Mouse (Mus musculus): ENCODE data around the gene Rnf157.

The Rnf157 gene

DNA sequence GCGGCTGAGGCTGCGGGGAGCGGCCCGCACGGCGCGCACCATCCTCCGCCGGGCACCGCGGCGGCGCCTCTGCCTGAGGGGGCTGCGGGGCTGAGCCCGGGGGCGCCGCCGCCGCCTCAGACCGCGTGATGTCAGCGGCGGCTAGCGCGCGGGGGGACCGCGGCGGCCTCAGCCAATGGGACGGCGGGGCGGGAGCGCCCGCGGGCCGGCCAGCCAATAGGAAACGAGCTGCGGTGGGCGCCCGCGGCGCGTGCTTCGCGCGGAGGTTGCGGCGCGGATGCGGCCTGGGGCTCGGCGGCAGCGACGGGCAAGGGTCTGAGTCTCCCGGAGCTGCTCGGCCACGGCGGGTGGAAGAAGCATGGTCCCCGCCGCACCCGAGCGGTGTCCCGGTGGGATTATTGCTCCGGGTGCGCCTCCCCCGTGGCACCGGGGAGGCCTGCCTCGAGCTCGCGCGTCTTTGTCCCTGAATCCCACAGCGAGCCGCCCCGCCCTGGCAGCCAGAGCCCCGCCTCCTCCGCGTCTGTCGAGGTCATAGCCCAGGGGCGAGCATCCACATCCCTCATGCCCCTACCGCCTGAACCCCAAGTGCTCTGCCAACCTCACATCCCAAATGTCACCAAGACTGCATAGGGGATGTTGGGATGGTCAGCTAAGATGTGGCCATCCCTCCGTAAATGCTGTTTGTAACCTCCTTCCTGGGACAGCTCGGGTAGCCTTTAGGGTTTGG lies at the start of gene Rnf157:
TSS of gene Rnf157 (minus strand) at position 129 of the 727 bp plus-strand sequence.
- peak in 1 of 2 experiments; percentile 53 for DNase-seq (ENCODE audit: low spot score in 2 of 2)

DNA sequence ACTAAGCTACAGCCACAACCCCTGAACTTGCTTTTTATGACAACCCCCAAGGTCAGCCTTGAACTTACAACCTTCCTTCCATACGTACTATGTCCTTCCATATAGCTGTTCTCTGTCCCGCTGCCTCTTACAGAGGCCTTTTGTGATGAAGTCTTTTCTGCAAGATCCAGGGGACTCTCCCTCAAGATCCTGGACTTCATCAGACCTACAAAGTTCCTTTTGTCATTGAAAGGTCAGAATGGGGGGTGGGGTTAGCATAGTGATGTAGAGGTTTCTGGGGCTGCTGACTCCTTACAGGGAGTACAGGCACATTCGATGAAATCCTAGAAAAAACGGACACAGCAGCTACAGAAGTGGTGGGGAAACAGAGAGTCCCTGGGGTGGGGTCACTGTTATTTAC lies 47.0 kb upstream of the Rnf157 start:
- no peak for DNase-seq (ENCODE audit: low spot score in 2 of 2)

DNA sequence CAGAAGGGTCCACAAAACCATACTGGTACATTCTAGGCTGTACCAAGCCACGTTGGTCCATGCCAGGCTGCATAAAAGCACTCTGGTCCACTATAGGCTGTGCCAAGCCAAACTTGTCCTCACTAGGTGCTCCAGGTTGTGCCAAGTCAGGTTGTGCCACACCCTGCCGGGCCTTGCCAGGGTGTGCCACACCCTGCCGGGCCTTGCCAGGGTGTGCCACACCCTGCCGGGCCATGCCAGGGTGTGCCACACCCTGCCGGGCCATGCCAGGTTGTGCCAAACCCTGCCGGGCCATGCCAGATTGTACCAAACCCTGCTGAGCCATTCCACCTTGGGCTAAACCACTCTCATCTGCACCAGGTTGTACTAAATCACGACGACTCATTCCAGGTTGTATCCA lies 43.4 kb upstream of the Rnf157 start:
- DNase-seq (ENCODE audit: low spot score in 2 of 2): no peak

DNA sequence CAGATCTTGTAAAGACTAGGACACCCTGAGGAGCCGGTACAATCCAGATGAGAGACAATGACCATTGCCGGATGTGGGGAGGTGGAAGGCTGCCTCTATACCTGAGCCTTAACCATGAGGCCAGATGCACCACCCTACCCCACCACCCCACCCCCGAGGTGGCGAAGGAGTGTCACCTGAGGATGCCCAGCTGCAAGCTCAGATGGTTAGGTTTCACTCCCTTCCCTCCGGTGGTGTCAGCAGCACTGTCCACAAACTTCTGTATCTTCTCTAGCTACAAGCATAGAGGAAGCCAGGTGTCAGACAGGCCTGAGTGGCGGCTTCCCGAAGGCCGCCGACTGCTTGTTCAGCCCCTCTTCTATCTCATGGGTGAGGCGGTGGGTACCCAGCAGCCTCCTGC lies 41.1 kb upstream of the Rnf157 start:
- DNase-seq (ENCODE audit: low spot score in 2 of 2): no peak

DNA sequence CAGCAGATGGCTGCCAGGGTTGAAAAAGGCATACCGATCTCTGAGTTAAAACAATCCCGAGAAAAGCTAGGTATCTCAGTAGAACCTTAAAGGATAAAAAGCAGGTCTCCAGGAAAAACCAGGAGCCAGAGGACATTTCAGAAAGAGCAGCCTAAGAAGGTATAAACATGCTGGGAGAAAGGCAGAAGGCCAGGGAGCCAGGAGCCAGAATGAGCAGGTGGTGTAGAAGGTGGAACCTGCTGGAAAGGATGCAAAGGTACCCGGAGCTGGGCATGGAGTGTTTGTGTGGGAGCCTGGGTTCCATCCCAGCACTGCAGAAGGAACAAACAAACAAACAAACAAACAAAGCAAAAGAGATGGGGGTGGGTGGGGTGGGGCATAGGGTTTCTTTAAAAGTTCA lies 36.5 kb upstream of the Rnf157 start:
- DNase-seq (ENCODE audit: low spot score in 2 of 2): no peak

DNA sequence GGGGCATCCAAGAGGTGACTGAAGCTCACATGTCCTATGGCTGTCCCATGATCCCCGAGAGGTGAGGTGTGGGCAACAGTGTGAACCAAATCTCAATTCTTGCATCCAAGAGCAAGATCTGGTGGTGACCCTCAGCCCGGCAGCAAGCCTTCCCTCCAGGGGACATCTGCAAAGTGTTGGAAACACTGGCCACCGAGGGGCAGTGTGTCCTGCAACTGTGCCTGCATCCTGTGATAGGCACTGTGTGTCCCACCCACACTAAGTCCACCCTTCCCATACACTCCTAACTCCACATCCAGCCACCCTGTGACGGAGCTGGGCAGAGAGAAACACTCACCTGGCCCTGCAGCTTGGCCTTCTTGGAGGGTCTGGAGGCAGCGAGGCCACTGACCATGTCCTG lies 35.0 kb upstream of the Rnf157 start:
- DNase-seq (ENCODE audit: low spot score in 2 of 2): no peak

DNA sequence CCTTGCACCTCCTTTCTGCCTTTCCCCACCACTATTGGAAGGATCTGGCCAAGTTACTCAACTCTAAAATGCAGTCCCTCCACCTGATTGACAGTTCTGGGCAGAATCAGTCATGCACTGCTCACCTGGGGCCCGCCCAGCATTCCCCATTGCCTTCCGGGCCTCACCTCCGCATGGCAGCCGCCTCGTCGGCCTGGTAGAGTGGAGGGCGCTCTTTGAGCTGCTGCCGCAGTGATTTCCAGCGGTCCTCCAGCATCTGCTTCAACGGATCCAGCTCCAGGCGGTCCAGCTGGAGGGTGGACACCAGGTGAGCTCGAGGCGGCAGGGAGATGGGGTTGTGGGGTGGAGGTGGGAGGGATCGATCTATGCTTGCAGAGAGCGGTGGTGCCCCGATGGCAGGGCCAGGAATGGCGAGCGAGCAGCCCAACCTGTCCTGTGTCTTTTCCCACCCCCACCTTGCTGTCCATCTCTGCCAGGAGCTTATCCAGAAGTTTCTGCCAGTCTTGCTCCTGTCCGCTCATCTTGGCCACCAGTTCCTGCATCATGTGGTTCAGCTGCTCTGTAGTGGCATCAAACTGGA lies 33.6 kb upstream of the Rnf157 start:
- DNase-seq (ENCODE audit: low spot score in 2 of 2): no peak

DNA sequence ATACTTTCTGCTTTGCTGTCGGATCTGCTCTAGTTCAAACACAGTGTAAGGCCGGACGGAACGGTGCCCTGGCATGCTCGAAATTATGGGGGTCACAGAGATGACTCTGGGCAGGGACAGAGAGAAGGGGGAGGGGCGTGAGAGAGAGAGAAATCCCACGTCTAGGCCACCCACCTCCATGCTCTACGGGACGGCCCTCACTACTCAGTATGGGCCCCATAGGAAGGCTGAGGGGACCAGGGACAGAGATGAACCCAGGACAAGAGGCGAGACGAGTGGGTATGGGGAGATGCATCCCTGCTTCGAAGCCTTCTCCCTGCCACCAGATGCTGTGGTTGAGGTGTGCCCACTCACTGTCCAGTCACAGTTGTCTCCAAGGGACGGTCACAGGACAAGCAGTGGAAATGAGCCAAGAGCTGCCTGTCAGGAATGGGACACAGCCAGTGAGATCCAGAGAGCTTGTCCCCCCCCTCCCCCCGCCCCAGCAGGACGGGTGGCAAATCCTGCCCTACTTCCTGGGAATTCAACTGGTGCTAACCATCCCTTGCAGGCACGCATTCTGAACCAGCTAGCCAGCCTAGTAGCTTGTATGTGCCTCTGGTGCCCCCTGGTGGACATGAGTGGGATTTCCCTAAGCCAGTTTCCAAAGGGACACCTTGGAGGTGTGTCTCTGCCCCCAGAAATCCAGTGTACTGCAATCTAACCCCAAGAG lies 32.9 kb upstream of the Rnf157 start:
- DNase-seq (ENCODE audit: low spot score in 2 of 2): peak; percentile 84 to 92

DNA sequence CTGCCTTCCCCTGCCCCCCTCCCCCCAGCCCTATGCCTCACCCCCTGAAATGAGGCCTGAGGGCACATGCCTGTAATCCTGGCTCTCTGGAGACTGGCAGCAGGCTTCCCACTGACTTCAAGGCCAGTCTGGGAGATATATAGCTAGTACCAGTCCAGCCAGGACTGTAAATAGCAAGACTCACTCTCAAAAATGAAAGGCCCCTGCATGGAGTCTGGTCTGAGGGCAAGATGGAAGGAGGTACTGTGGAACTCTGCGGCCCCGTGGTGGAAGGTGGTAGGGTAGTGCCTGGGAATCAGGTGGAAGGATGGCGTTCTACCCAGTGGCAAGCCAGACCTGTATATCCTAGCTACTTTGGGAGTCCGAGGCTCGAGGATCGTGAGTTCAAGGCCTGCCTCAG lies 31.1 kb upstream of the Rnf157 start:
- no peak for DNase-seq (ENCODE audit: low spot score in 2 of 2)

DNA sequence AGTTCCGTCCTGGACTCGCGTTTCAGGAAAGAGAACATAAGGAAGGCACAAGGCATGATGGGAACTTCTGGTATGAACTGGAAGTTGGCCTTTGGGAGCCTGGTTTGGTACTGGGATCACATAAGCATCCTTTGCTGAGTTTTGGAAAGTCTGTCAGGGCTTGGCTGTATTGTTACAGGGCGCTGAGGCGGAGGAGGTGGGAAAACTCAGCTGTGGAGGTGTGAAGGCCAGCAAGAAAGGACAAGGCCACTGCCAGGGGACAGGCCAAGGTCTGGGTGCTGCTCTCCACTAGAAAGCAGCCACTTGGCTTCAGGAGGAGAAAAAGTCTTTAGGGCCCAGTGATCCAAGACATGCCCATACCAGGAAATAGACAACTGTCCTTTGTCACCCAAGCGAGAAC lies 30.5 kb upstream of the Rnf157 start:
- no peak for DNase-seq (ENCODE audit: low spot score in 2 of 2)

DNA sequence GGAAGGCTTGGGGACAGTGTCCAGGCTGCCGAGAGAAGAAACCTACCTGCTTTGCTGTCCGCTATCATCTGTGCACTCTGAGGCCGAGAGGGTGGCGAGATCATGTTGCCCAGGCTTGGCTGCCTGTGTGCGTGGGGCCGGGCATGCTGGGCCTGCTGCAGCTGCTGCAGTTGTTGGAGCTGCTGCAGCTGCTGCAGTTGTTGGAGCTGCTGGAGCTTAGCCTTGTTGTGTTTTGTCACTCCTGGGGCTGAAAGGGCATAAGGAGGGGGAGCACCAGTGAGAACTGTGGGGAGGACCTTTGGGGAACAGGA lies 30.0 kb upstream of the Rnf157 start:
- no peak for DNase-seq (ENCODE audit: low spot score in 2 of 2)

DNA sequence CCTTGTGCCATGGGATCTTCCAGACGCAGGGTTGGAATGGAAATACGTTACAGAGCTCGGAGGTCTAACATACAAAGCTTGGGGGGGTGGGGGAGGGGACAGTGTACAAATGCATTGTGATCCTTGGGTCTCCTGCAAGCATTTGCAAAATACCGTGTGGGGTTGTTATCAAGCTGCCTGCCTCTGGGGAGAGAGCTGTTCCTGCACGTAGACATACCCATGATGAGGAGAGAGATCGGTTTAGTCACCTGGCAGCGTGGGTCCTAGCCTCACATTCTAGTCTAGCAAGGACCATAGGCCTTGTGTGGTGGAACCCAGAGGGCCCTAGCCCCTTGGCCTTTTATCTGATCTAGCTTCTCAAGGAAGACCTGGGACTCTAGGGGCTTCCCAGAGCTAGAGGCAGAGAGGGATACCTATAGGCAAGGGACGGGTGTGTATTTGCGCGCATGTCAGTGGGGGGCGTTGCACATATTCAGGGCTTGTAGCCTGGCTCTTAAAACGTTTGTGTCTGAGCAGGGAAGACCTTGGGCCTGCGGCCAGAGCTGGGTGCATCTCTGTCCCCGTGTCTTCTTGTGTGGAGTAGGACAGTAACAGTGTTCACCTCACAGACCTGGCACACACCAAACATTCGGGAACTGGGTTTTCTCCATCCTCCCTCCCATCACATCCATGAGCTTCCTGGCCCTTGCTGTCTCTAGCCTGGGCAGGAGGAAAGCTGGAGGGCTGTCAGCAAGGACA lies 29.5 kb upstream of the Rnf157 start:
- no peak for DNase-seq (ENCODE audit: low spot score in 2 of 2)

DNA sequence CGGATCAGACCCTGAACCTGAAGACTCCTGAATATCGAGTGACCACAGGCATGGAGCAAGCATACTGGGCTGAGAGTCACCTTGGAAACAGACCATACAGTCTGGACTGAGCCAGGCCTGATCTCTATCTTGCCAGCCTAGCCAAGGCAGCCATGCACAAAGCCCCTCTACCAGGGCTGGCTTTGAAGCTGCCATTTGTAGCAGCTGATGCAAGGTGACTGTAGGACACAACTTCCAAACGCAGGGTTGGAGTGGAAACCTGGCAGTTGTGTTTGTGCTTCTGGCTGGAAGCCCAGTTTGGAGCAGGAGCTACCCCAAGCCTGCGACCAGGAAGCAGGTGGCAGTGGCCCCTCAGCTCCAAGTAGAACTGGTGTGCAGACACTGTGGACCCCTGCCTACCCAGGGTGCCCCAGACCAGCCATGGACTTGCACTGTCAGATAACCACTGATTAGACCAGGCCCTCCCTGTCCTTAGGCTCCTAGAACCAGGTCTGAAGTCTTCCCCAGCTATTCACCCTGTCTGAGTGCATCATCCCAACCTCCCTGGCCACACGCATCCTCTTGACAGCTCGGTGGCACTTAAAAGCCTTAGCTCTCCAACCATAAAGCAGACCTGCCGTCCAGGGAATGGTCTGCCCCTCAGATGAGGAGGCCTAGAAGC lies 27.7 kb upstream of the Rnf157 start:
- DNase-seq (ENCODE audit: low spot score in 2 of 2): no peak

DNA sequence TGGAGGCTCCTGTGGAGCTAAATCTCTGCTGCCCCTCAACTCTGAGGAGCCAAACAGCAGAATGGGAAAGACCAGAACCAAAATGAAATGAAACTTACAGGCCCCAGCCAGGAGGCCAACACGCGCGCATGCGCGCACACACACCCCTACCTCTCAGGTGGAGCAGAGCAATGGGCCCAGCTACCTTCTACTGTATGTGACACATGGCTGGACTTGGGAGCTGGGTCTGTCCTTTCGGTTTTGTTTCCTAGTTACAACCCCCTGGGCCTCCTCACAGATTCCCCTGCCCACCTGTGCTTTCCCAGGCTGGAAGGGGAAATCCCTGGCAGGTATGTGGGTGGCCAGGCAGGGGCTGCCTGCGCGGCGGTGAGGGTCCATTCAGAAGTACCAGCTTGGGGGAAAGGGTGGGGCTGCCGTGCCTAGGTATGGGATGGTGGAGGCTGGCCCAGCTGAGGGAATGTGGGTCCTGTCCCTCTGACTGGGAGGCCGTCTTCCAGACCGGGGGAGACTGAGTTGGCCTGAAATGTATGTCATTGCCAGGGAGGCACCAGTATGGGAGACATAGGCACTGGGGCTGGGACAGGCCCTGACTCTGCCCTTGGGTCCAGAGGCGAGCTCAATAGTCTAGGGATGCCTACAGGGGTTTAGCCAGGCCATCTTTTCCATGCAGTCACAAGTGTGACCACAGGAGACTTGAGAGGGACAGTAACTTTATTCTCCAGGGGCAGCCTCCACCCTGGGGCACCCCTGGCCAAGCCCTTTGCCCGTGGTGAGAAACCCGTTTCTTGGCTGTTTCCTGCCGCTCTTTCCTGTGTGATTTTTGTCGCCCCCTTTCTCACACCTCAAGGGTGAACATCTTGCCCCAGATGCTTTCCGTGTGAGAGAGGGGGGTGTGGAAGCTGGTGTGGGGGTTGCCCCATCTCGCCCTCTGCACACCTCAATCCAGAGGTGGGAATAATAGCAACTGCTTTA lies 26.7 kb upstream of the Rnf157 start:
- no peak for DNase-seq (ENCODE audit: low spot score in 2 of 2)

DNA sequence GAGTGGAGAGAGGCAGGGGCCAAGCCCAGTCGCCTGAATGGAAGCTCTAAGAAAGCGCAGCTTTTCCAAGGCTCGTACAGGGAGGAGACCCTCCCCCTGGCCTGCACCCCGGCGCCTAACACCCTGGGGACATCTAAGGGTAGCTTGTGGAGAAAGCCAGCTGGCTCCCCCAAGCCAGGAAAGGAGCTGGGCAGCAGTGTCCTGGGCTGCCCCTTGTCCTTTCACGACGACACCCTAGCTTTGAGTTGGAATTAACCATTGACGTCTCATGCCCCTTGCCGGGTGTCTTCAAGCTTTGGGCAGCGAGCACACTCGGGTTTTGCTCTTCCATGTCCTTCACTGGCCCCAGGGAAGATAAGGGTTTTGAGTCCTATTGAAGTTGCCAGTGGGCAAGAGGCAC lies 24.7 kb upstream of the Rnf157 start:
- no peak for DNase-seq (ENCODE audit: low spot score in 2 of 2)

DNA sequence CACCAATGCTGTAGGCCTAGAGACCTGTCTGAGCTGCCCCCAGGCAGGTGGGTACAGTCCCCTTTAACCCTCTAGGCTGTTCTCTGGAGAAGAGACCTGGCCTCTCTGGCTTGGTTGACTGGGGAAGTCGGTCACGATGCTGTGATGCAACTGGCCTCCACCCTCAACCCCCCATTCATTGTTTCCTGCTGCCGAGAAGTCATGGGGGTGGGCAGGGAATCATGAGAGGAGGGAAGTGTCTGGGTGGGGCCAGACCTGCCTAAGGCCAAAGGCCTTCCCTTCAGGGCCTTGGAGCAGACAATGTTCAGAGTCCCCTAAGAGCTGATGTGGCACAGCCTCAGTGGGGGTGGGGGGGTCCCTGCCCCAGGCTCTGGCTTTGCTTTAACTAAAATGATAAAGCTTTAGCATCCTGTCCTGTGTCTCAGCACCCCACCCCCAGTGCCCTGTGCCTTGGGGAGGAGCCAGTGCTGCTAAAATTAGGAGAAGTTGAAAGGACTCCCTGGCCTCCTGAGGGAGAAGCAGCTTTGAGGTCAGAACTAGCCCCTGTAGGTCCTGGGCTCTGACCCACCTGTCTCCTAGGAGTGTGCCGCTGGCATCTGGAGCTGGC lies 24.0 kb upstream of the Rnf157 start:
- no peak for DNase-seq (ENCODE audit: low spot score in 2 of 2)

DNA sequence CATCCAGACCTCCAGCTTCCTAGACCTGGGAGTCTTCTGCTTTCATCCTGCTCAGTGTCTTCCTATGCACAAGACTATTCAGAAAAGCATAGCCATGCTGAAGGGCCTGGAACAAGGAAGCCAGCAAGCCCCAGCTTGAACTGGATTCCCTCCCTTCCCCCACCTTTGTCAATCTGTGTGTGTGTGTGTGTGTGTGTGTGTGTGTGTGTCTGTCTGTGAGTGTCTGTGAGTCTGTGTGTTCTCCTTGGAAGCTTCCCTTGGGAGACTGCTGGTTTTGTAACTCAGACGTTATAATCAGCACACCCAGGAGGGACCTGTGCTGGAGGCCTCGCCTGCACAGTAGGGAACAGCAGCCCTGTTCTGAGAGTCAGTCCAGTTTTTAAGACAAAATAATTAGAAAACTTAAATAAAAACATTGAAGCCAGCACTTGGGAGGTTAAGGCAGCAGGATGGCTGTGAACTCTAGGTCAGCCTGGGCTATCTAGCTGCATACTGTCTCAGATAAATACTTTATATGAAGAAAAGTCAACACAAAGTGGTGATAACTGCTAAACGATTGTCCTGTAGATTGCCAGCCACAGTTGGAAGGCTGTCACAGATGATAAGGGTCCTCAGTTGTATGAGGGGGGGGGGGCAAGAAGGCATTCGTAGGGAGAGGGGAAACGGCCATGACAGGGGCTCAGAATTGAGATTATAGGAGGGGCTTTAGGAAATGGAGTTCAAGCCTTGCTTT lies 23.3 kb upstream of the Rnf157 start:
- DNase-seq (ENCODE audit: low spot score in 2 of 2): no peak

DNA sequence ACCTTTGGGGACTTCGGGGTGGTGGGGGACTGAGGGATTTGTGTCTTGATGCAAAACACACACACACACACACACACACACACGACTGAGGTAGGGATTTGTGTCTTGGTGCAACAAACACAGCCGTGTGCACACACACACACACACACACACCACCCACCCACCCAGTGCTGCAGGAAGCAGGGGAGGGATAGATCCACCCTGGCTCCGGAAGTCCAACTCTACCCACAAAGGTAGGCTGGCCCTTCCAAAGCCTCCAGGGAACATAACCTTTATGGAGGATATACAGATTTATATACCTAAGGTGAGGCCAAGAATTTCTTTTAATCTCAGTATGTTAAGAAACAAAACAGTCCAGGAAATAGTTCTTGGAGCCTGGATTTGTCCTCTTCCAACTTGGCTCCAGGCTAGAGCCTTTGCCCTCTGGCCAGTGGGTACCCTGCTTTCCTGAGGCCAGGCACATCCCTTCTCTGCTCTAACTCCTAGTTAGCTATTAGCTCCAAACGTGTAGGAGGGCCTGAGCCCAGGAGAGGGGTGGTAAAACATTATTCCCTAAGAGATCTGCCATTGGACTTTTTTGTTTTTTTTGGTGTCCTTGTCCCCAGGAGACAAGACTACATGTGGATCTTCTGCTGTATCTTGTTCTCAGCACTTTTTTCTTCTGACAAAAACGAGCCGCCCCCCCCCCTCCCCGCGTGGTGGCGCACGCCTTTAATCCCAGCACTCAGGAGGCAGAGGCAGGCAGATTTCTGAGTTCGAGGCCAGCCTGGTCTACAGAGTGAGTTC lies 22.3 kb upstream of the Rnf157 start:
- no peak for DNase-seq (ENCODE audit: low spot score in 2 of 2)

All from urinary bladder, adult 18-20 months (tissue).